Mouse (Mus musculus): Measurements from ENCODE around the gene Wbp11.
"Not testable (repeated sequence)": the region's sequence is repeated elsewhere in the genome, so short reads cannot be mapped to it uniquely, and the experiment has no call there.

Wbp11 gene

DNA sequence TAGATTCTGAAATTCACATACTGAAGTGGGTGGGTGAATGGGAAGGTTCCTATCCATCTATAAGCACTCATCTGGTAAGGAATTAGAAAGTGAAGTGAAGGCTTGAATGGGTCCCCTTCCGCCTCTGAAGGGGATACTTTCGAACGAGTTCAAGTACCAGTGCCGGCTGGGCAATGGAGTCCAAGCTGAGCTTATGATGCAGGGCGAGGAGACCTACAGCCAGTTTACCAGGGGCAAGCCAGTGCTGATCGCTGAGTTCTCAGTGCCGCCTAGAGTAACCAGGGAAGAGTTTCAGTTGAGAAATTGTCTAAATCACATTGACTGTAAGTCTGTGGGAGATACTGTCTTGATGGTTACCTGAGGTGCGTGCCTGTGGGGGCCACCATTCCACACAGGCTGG lies 27.3 kb downstream of the Wbp11 start:
- no peak for DNase-seq

DNA sequence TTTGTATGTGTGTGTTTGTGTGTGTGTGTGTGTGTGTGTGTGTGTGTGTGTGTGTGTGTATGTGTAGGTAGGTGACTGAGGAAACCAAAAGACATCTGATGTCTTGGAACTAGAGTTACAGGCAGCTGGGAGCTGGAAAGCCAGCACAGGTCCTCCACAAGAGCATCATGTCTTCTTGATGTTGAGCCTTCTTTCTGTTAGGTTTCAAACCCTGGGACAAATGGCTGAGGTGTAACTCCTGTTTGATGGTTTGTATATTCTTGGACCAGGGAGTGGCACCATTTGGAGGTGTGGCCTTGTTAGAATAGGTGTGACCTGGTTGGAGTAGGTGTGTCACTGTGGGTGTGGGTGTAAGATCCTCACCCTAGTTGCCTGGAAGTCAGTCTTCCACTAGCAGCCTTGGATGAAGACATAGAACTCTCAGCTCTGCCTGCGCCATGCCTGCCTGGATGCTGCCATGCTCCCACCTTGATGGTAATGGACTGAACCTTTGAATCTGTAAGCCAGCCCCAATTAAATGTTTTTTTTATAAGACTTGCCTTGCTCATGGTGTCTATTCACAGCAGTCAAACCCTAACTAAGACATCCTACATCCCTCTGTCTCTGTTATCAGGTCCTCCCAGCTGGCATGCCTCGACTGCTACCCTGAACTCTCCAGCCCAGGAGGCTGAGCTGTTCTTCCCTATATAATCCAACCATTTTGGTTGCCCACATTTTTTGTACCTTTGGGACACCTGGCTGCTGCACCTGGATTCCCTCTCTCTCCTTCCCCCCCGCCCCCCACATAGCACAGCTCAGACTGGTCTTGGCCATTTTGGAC lies 29.9 kb downstream of the Wbp11 start:
- not testable (repeated sequence) for DNase-seq

DNA sequence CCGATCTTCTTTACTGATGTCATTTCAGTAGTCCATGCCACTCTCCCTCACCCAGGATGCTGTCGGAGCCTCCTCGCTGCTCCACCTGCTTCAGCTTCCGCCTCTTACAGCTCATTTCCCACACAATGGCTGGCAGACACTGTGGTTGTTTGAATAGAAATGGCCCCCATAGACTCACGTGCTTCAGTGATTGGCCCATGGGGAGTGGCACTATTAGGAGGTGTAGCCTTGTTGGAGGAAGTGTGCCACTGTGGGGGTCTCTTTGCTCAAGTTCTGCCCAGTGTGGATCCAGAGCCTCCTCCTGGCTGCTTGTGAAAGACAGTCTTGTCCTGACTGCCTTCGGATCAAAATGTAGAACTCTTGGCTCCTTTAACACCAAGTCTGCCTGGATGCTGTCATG lies 32.2 kb downstream of the Wbp11 start:
- no peak for DNase-seq

DNA sequence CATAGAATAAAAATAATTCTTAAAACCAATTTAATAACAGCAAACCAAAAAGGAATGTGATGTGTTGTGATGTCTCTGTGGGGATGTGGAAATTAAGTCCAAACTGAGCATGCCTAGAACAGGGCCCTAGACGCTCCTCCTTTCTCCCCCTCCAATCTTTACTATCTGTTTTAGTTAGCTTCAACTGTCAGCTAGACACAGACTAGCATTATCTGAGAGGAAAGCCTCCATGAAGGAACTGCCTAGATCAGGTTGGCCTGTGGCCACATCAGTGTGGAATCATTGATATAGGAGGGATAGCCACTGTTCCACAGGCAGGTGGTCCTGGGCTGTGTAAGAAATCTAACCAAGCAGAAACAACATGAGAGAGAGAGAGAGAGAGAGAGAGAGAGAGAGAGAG lies 32.9 kb downstream of the Wbp11 start:
- no peak for DNase-seq

DNA sequence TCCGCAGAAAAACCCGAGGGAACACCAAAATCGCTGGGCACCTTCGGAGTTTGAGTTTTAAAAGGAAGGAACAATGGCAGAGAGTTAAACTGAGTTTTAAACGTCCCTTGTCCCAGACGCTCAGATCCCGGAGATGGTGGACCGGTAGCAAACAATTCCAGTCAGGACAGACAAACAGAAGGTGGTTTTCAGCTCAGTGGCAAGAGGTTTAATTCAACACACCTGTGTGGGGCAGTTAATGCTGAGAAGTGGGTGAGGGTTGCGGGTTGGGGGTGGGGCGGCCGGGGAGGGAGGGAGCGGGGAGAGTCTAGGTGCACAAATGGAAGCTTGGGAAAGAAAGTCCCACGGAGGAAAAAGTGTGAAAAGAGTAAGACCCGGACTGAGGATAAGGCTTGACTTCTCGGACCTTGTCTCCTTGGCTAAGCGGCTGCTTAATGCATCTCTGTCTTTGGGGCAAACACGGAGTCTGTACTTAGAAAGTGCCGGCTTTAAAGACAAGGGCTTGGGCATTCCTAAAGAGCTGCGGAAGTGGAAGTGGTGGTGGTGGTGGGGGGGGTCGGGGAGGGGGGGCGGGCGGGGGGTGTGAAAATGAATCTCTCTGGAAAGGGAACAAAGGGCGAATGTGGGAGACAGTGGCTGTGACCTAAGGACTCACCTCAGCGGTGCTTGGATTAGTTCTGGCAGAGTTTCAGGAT lies 34.1 kb downstream of the Wbp11 start:
- no peak for DNase-seq

DNA sequence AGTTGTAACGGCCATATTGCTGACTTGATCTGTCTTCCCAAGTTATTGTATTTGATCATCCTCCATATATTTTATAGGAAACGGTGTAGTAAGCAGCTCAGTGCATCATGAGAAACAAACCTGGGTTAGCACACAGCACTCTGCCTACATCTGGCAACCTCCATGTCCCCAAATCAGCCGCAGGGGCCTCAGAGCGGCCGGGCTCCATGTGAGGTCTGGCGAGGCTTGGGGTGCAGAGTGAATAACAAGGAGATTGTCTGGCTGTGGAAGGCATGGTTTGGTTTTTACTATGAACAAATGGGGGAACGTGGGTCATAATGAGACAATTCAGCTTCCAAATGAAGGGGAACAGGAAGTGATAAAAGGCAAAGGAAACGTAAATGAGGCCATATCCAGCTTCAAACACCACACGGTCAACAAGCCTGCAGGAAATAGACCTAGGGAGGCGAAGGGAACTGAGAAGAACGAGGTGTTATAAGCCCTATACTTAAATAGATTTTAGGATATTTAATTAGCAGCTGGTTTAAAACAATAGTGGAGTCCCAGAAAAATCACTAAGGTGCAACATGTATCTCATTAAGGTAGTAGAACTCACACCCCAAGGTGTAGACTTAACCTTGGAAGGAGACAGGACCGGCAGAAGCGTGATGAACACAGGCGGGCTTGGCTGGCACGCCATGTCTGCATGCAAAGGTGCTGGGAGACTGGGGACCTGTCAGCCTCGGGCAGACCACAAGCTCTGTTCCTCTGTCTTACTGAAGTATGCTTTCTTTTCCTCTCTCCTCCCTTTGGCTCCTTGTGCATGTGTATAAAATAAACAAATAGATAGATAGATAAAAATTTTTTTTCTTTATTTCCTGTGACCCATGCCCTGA lies 34.9 kb downstream of the Wbp11 start:
- peak; percentile 57 for DNase-seq

DNA sequence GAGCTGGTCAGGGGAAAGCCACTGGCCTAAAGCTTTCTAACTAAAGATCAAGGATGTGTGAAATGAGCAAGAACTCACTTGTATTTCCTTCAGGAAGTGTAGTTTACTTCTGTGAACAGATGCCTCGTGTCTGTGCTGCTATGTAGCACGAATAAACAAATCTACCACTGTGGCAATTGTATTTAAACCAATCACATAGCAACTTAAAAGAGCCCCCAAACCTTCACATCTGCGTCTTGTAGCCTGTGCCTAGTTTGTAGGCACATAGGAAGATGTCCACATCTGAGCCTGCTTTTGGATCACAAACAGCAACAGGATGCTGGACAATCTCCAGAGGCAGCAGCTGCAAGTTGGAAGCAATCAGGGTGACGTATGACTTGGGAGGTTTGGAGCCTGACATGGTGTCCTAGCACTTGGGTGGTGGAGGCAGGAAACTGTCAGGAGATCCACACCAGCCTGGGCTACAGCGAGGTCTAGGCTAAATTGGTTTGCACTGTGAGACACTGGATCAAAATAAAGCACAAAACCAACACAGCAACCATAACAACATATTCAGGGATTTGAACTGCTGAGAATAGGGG lies 38.6 kb downstream of the Wbp11 start:
- no peak for DNase-seq

DNA sequence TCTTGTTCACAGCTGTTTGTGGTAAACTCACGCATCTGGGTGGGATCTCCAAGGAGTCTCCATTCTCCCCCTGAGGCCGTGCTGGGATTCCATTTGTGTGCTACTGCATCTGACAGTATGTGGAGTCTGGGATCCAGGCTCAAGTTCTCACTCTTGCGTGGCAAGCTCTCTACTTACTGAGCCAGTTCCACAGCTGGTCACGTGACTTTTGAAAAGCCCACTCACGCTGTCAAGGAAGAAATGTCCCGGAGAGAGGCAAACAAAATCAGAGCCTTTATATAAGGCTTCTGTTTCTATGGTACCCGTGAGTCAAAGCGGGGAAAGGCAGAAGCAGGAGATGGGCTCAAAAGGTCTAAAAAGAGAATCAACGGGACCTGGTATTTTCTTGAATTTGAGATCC lies 45.3 kb downstream of the Wbp11 start:
- no peak for DNase-seq

DNA sequence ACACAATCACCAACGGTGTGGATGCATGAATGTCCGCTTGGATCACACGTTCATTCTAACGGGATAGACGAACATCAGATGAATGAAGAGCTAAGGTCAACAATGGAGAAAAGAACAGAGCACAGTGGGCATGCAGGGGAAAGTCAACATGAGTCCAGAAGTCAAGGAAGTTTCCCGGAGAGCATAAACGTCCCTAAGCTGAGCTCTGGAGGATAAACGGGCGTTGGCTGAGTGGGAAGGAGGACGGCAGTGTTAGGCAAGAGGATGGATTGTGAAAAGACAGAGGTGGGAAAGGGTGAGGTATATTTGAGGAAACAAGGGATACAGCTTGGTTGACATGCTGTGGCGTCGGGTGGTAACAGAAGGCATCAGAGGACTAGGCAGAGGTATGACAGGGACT lies 45.9 kb downstream of the Wbp11 start:
- DNase-seq, result no peak

DNA sequence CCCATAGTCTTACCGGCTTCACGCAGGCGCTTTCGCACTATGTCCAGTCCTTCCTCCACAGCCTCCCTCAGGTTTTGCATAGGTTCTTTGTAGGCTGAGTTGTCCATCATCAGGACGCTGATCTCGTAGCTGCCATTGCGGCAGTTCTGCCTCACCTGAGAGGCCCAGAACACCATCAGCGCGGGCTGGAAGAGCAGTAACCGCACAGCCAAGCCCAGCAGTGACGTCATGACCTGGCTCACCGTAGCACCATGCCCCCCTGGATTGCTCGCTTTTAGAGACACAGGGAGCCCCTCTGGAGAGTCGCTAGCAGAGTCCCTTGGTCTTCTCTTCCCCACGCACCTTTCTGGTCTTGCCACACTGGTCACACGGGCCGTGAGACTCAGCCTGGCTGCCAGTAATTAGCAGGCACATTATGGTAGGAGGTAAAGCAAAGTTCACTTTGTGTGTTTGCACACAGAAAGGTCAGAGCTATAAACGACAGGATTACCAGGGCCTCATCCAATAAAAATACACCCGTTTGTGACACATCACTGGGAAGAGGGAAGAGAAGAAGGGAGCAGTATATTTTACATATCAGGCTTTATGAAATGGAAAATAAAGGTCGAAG lies 46.6 kb downstream of the Wbp11 start, which contains the start of gene Gucy2c:
TSS of gene Gucy2c (minus strand) at position 389 of the 610 bp plus-strand sequence.
- no peak for DNase-seq

DNA sequence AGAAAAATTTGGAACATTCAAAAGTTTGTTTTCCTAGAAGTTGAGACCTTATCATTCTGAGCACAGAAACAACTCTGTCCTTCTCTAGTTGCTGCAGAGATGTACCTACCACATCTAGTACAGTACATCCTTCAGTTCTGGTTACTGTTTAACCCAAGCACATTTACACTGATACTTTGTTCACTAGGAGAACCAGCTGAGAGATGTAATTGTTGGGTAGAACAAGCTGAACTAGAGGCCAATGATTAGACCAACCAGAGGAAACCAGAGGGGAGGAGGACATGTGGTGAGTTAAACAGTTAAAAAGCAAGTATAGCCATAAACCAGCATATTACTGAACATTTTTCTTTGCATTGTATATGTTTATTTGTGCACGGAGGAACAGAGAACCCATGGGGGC lies 51.6 kb downstream of the Wbp11 start:
- DNase-seq, result no peak

DNA sequence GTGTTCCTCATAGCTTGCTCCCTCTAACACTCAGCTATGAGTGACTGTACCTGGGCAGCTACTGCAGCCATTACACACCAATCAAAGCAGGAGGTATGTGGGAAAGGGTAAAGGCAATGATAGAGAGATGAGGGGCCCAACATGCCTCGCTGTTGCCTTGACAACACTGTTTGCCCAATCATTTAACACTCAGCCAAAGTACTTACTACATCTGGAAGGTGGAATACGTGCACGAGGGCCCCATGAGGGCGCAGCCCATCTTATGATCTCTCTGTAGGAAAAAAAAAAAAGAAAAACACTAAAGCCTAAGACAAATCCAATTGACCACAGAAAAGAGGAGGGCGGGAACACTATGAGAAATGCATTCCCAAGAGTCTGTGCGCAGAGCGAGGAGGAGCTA lies 58.2 kb downstream of the Wbp11 start:
- DNase-seq, result no peak

DNA sequence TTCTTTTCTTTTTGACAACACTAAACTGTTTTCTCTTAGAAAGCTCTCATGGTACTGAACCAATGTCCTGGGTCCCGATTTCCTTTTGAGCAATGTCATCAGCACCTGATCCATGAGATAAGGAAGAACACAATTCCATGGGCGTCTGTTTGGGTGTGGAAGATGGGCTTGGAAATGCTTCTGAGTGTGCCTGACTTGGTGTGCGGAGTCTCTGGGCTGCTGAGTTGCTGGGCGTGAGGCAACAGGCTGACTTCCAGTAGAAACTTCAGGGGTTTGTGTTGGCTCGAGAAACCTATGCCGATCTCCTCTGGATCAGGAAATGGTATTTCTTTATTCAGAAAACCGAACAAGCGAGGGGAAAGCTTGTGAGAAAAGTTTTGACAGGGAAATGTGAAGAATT lies 58.9 kb downstream of the Wbp11 start:
- DNase-seq, result no peak

DNA sequence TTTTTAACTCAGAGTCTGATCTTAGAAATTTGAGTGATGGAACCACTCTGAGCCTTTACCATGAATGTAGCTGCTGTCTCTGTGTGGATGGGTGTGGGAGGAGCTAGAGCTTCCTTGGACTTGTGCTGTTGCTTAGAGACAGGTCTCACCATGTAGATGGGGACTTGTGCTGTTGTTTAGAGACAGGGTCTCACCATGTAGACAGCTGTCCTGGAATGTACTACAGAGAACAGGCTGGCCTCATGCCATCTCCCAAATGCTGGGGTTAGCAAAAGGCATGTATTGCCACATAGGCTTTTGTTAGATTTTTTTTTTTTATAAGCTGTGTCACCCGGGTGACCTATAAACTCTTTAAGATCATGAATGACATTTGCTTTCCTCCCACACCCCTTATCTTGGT lies 64.1 kb downstream of the Wbp11 start:
- no peak for DNase-seq
